Mouse (Mus musculus) NIH3T3 (cell line): ENCODE measurements around the gene Tmem87b.

Experiments used
- DNase-seq: peaks from one replicate; pipeline ENCODE4 v3.0.0-alpha.2; 2012; ENCODE audit warnings: low read depth

Gene Tmem87b

DNA sequence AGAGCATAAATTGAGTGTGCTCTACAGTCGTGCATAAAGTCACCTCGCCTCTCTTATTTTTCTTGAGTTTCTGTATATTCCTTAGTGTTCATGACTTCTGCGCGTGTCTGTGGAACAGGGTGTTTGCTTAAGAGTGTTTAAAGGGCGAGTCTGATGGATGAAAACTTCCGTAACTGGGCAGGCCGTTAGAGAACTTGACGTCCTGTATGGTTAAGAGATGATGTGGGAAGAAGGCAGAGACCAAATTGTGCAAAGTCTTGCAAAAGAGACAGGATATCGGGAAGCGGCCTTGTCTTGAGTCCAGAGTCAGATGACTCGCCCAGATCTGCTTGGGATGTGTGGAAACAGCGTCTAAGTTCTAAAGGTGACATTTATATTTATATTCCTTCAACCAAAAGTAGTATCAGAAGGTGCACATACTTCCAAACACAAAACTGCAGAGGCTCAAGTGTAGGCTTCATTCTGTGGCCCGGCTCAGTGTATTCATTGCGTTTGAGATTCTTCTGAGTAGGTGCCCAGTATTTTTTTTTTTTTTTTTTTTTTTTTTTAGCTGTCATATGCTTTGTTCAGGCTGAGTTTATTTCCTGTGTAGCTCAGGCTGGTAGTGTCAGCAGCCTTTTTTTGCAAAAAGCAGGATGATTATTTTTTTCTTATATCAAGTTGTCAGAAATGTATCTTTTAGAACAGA, 1.2 kb downstream of the Tmem87b start:
- peak; percentile 74 for DNase-seq

DNA sequence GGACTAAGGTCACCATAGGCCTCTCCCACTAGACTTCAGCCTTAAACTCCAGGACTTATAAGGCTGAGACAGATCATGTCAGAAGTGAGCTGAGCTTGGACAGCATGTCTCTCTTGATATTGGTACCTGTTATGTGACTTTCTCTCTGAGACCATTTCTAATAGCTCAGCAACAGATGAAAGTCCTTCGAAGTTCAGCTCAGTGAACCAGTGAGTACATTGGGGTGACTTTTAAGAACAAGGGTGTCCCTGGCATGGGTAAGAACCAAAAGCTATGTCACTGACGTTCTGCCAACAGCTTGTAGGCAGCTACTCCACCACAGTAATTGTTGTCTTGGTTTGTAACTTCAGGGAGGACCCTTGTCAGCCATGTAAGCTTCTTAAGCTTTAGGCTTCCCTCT, 2.7 kb downstream of the Tmem87b start:
- DNase-seq, result no peak

DNA sequence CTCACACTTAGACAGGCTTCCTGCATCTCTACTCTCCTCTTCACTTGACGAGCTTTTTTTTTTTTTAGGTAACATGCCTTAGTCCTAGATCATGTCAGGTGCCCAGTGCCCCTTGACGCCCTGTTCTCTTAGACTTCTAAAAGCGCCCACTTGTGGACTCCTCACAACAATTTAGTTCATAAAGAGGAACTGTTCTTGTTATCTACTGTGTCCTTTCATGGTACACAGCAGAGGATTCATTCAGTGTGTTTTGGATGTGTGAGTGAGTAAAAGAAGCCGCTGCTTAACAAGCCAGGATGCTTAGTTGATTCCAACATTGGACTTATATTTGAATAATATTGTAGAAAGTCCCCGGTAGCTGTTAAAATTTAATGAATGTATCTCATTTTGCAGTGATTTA, 6.0 kb downstream of the Tmem87b start:
- no peak for DNase-seq

DNA sequence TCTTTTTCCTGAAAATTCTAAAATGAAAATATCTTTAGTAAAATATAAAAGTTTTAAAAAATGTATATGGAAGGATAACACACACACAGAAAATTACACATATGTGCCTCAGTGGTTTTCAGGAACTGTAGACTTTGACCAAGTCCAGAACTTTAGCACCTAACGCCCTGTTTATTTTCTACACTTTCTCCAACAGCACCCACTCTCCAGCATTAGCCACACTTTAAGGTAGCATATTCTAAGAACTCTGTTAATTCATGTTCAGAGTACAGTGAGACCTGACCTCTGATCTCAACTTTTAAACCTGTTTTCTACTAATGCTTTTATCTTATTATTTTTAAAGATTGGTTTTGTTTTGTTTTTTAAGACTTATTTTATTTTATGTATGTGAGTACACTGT, 9.9 kb downstream of the Tmem87b start:
- no peak for DNase-seq

DNA sequence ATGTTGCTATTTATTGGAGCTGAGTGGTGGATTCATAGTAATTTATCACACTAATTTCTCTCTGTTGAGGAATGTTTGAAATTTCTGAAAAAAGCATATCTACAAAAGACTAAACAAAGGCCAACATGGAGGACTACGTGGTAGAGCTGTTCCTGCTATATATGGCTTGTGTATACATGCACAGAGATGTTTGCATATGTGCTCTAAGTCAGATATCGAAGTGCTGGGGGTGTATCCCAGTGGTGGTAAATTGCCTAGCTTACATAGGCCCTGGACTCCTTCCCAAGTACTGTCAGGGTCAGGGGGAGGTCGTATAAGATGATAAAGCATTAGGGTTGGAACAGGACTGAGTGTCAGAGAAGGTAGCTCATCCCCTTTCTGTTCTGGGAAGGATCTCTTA, 14.7 kb downstream of the Tmem87b start:
- peak; percentile 13 for DNase-seq

DNA sequence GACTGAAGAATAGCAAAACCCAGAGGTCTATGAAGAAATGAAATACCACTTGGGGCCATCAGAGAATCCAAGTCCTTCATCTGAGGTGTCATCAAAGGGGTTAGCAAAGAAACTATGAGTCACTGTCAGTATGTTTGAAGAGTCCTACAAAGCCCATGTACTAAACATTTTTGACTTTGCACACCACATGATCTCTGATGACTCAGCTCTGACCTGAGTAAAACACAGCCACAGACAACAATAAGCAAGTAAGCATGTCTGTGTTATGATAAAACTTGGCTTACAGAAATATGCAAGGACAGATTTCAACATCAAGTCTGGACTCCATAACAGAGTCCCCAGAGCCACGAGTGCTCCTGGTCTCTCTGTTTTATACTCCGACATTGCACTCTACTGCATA, 15.1 kb downstream of the Tmem87b start:
- DNase-seq, result peak; percentile 52

DNA sequence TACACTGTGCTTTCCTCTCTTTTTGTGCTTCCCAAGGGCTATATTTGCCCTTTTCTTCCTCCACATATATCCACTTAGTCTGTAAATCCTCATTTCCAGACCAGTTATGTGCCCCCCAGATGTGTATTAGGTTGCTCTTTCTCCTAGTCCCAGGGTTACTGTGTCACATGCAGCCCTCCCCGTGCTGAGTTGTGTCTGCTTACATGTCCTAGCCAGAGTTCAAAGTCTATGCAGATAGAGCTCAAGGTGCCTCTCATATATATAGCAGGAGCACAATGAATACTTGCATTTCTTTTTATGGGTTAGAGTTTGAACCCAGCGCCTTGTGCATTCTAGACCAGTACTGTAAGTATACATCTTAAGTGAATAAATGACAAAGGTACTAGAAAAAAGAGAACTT, 15.5 kb downstream of the Tmem87b start:
- DNase-seq, result no peak

DNA sequence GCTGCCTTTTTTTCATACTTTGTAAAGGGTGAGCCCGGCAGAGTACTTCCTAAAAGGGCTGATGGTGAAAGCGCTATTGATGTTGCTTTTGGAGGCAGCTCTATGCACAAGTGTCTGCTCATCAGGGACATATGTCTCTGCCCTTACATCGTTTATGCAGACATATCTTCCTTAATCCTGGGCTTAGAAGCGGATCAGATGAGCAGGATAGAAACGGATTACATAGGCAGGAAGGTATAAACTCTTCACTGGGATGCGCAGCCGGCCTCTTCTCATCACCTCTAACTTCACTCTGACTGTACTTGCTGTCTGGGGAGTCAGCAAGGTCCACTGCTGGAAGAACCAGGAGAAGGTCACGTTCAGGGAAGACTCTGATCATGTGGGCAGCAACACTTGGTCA, 19.6 kb downstream of the Tmem87b start:
- DNase-seq, result no peak

DNA sequence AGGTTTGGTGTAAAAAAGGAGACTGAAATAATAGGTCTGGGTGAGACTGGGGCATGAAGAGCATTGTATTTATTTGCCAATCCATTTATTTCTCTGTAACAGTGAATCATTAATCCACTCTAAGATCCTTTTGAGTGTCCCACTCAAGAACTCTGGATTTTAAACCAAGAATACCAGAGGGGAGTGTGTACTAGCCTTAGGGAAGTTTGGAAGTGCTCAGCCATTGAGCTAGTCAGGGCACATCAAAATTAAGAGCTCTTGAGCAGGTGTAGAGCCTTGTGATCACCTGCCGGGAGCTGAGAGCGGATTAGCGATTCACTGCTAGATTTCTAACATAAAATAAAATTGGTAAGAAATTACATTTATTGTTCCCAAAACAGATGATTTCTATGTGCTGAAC, 20.7 kb downstream of the Tmem87b start:
- DNase-seq, result no peak

DNA sequence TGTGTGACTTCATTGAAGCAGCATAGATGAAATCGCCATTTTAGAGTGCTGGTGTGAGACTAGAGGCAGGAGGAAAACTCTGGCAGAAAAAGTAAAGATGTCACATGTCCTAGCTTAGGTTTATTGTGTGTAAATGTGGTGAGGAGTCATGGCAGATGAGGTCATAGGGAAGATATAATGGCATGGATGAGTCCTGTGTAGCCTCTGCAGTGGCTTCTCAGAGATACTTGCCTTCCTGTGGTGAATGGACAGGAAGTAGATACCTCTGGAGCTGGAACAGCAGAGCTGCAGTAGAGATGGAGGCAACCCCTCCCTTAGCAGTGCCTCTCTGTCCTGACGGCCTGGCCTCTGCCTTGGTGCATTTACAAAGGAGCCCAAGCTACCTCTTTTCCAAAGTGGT, 21.6 kb downstream of the Tmem87b start:
- no peak for DNase-seq

DNA sequence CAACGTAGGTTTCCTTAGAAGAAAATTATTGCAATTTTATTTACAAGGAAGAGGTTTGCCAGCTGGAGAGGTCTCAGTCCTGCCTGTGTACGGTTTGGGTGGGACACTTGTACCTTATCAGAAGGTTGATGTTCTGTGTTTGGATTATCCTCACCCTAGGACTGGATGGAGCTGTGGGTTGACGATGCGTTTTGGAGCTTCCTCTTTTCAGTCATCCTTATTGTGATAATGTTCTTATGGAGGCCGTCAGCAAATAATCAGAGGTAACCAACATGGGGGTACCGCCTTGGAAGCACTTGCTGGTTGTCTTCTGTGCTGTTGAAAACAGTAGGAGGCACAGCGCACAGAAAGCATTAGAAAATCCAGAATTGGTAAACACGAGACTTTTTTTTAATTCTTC, 24.5 kb downstream of the Tmem87b start:
- no peak for DNase-seq

DNA sequence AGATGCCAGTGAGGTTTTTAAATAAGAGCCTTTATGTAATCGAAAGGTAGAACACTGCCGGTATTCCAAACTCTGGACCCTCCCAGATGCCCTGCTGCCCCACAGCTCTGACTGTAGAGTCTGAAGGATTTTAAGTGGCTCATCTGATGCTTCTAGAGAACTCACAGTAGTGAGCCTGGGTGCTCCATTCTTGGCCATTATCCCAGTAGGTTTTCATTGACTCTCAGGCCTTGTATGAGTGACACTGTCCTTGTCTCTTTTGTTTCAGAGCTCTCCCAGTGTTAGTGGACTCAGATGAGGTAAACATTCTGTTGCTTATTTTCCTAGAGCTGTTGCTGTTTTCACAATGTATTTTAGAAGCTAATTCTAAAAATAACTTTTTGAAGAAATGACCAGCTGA, 32.1 kb downstream of the Tmem87b start:
- no peak for DNase-seq

DNA sequence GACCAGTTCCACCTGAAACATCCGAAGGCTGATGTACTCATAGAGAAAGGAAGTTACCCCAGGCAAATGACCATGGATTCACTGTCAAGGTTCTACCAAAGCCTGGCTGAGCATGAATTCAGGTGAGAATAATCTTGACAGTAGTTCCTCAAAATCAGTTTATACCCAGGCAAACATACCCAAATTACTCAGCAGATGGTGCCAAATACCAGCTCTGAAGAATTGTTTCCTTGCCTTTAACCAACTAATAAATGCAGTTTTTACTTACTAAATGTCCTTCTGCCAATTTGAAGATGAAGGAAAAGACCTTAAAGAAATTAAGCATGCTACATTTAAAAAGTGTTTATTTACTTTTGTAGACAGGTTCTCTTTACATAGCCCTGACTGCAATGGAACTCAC, 38.8 kb downstream of the Tmem87b start:
- peak; percentile 18 for DNase-seq

DNA sequence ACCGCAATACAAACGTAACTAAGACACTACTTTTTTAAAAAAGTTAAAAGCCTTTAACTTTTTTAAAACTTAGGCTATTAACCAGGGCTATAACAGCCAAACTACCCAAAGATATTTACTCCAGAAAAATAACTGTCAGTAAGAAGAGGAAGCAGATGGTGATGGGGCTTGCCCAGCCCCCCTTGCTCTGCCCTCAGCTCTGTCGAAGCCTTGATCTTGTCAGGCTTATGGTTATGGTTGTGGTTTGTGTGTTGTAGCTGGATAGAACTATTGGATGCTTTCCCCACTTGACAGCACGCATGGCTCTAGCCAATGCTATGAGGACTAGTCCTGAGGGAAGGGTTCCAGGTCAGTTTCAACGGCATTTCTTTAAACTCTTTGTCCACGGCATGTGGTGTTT, 41.0 kb downstream of the Tmem87b start:
- no peak for DNase-seq

DNA sequence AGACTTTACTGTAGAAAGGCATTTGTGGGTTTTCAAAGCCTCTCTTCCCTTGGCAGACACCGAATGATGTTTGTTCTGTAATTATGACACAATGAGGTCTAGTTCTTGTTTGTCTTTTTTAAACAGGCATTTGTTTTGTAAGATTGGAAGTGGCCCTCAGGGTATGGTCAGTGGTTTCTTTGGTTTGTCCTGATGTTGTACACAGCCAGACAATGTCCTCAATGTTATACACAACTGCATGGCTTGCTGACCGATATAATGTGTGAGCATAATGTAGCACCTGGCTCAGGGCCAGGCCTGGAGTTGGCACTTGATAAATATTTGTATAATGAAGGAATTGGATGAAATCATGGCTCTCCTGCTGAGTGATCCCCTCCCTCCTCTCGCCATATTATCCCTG, 41.9 kb downstream of the Tmem87b start:
- DNase-seq, result peak; percentile 60

DNA sequence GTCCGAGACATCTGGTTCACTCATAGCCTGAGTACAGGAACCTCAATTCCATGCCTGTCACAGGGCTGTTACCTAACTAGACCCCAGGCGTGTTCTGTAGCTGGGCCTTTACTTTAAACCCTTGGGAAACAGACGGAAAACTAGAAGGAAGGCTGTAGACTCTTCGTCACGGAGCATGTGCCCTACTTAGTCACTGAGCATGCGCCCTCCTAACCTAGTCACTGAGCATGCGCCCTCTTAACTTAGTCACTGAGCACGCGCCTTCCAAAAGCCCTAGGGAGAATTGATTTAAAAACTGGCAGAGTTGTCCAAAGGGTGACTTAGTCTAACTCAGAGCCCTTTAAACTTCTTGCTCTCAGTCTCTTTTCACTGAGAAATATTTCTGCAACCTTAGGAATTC, 44.7 kb downstream of the Tmem87b start, which contains the start of gene Fbln7:
TSS of gene Fbln7 (plus strand) at position 346 of the 400 bp plus-strand sequence.
- DNase-seq, result no peak

DNA sequence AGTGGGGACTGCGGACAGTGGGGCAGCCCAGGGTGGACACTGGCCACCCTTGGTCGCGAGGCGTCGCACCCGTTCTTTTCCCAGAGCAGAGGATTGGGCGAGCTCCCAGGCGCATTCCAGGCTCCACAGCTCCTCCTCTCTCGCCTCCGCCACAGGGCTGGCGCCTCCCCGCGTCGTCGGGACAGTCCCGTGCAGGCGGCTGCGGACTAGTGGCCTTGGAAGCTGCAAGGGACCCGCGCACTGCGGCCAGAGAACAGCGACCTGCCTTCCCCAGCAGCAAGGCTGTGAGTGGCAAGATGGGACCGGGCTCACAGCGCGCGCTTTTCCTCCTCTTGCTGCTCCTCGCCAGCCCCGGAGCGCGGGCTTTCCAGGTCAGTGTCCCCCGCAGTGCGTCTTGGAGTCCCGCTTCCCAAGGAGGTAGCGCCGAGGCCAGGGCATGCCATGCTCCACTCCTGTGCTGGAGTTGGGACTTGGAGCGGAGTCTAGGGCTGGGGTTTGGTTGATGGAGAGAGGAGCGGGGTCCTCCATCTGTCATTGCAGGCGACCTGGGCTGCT, 45.9 kb downstream of the Tmem87b start:
- no peak for DNase-seq

DNA sequence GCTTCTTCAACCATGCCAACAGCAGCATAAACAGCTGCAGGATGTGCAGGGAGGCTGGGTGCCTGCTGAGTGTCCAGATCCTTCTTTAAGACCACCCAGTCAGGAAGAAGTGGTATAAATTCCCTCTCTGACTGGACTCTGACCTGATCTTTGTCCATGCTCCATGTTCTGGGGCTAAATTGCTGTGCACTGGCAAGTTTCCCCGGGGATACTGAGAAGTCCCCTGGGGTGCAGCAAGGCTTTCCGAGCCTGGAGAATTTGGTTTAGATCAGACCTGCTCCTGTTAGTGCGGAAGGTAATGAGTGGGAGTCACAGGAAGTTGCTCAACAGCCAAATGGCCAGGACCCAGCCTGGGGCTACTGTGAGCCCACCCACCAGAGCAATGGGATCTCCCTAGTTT, 47.1 kb downstream of the Tmem87b start:
- DNase-seq, result no peak

DNA sequence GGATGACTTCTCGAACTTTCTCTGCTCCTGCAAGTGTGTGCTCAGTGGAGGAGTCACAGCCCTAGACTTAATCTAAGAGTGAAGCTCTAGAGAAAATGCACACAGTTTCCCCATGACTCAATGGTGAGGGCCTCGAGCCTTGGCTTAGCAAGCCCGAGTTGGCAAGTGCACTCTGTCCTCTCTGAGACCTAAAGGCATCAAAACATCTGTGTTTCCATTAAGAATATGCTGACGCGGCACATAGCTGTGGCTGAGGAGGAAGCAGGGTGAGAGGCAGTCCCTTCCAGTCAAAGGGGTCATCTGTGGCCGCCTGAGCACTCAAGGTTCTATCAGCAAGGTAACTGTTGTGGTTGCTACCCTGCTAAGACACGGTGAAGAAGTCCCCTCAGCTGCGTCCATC, 53.7 kb downstream of the Tmem87b start:
- DNase-seq, result peak; percentile 56

DNA sequence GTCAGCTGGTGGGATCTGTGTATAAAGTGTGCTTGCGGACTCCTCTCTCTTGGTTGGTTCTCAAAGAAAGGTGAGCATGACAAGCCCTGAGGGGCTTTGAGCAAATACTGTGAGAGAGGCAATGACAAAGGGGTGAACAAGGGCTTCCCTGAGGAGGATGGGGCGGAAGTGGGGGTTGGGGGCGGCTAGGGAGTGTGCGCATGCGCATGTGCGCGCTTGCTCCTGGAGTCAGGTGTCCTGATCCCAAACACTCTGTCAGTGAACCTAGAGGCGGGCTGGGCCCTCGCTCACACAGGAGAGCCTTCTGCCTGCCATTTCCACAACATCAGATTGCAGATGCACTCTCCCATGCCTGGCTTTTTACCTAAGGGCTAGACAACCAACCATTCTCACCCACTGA, 54.3 kb downstream of the Tmem87b start:
- no peak for DNase-seq

DNA sequence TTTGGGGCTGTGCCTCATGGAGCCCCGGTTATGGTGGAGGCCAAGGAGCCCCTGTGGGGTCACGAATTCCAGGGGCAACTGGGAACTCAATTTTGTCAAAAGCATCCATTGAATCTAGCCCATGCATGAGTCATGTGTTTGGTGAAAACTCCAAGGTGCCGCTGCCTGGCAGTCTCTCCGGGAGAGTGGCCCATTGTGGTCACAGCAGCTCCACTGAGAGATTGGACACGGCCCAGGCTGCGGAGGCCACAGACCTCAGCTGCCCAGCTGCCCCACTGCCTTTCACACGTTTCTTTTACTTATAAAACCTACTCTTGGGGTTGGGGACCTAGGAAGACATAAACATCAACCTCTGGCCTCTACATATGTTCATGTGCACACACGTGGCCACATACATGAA, 57.6 kb downstream of the Tmem87b start:
- DNase-seq, result peak; percentile 19

DNA sequence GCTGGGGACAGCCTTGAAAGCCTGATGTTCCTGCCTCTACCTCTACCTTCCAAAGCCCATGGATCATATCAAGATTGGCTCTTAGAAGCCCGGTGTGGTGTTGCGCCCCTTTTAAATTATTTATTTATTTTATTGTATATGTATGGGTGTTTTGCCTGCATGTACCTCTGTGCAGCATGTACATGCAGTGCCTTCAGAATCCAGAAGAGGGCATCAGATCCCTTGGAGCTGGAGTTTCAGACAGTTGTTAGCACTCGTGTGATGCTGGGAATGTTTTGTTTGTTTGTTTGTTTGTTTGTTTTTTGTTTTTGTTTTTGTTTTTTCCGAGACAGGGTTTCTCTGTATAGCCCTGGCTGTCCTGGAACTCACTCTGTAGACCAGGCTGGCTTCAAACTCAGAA, 63.3 kb downstream of the Tmem87b start:
- DNase-seq, result peak; percentile 52

DNA sequence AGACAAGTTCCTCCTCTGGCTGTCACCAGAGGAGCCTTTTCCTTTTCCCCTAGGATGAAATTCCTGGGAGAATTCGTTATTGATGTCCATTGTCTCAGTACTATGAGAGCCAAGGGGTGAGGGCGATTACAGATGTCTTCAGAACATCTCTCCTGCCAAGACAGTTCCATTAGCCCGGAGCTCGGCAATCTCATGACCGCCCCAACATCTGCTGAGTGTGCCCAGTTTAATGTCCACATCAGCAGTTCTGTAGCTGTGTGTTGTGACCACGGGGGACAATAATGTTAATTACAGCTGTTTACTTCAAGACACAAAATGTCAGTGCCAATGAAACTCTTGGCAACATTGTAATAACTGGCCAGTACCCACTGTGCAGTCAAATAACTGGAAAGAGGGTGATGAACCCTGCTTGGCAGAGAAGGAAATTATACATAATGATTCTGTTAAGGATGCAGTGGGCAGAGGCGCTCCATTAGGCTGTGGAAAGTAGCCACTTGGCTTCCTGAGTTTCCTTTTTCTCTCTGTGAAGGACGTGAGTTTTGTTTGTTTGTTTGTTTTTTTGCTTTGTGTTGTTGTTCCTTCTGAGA, 67.4 kb downstream of the Tmem87b start:
- DNase-seq, result no peak
